Mouse (Mus musculus): ENCODE measurements around the gene Pdia2.

The Pdia2 gene

GRCm38 (mm10) chr17:26198892-26199291, at the start of gene Pdia2:
Pdia2 (minus strand) TSS chr17:26199087.
- DNase-seq (ENCODE audit: low read depth, low spot score): no peak

DNA sequence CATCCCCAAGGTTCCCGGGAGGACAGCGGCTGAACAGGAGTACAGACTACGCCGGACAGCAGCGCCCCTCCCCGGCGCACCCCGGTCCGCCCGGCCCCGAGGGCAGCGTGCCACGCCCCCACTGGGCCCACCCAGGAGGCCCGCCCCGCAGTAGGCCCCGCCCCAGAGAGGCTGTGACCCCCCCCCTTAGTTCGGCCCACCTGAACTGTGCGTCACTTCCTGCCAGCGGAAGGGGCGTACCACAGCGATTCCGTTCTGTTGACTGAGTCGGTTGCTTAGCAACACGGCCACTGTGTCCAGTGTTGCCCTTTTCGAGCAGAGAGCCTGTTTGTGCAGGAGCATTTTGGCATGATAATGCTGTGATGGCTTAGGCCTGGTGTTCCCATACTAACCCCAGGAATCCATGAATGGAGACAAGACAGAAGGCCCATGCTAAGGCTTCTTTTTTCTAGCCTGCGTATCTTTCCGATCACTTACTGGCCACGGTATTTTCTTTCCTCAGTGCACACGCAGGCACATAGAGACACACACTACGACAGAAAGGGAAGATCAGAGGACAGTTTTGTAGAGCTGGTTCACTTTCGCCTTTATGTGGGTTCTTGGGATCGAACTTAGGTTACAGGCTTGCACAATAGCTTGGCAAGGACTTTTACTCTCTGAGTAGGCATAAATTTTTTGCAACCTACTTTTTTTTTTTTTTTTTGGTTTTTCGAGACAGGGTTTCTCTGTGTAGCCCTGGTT, 45.4 kb upstream of the Pdia2 start, which contains the start of gene Fam234a:
Fam234a (minus strand) TSS at position 142 of the 741 bp plus-strand sequence.
- peak; percentile 95 for DNase-seq (ENCODE audit: low read depth, low spot score)

- DNase-seq (ENCODE audit: low read depth, low spot score): peak; percentile 92
Observed at GRCm38 (mm10) chr17:26243471-26244100, 44.7 kb upstream of the Pdia2 start.

DNA sequence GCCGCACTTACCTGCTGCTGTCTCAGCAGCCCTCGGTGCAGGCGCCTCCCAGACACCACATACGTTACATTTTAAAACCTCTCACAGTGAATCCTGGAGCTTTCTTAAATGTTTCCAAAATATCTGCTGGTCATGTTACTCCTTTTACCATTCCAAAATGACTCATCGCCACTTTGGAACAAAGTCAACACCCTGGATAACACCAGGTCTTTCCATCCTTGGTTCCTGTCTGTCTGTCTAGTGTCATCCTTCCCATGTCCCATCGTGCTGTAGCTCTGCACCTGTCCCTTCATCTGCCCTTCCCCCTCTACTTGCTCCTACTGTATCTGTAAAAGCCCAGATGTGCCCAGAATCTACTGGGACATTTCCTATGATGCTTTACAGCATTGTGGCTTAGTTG, 42.1 kb upstream of the Pdia2 start:
- no peak for DNase-seq (ENCODE audit: low read depth, low spot score)

DNA sequence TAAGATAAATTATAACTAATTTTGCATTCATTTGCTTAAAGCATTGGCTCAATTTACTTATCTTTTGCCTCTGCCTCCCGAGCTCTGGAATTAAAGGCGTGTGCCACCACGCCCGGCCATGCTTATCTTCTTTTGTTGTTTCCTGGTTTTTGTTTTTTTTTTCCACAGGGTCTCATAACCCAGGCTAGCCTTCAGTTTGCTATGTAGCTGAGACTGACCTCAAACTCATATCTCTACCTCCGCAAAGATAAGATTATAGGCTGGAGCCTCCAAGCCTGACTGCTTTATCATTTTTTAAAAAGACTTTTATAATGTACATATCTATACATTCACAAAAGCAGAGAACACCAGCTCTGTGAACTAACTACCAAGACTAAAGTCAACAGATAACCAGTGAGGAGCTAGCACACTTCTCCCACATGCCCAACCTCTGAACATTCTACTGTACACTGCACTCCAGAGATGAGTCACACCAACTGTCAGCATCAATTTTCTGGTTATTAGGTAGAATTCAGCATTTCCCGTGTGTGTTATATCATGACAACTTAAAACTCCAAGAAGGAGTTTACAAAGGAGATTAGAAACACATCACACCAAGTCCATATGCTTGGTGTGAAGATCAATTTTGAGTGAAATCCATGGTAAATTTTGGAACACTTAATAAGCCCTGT, 41.4 kb upstream of the Pdia2 start:
- DNase-seq (ENCODE audit: low read depth, low spot score): no peak

DNA sequence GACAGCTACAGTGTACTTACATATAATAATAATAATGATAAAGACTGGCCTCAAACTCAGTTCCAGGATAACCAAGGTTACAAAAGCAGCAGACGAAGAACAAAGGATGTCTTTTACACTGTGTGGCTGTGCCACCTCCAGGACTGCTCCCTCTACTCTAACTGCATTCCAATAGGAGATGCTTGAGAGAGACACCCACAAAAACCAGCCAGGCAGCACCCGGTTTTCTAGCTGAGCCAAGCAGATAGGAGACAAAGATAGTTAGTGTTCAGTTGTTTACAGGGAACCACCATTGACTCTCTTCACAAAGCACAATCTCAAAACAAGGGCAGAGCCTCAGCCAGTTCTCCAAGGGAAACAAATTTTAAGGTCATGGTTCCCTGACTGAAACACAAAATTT, 40.7 kb upstream of the Pdia2 start:
- no peak for DNase-seq (ENCODE audit: low read depth, low spot score)

DNA sequence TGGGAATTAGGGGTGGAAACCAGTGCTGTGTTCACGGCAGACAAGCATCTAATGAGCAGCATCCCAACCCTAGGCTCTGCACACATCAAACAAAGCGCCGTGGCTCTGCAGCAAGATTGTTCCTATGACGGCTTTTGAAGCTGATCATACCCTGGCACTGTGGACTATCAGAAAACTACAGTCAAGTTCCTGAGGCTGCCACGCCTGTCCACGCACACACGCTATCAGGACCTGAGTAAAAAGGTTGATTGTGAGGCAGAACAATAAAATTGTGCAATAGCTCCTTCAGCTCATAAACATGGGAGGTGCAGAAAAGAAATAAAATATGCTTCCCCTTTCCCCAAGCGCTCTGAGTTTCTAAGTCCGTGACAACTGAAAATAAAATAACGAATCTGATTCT, 38.8 kb upstream of the Pdia2 start:
- no peak for DNase-seq (ENCODE audit: low read depth, low spot score)

GRCm38 (mm10) chr17:26235077-26235815, 36.4 kb upstream of the Pdia2 start:
- no peak for DNase-seq (ENCODE audit: low read depth, low spot score)

DNA sequence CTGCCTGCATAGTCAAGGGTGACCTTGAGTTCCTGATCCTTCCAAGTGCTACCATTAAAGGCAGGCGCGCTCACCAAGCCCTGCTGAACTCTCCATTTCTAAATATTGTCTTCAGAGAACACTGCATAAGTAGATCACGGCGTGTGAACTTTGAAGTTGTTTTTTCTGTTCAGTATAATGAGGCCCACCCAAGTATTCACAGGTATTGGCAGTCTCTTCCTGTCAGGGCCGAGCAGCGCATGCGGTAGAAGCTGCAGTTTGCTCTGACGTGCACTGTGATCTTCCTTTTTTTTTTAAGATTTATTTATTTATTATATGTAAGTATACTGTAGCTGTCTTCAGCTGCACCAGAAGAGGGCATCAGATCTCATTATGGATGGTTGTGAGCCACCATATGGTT, 35.5 kb upstream of the Pdia2 start:
- no peak for DNase-seq (ENCODE audit: low read depth, low spot score)

GRCm38 (mm10) chr17:26232863-26233262, 34.0 kb upstream of the Pdia2 start:
- DNase-seq (ENCODE audit: low read depth, low spot score): peak; percentile 43

- DNase-seq (ENCODE audit: low read depth, low spot score): no peak
Observed at GRCm38 (mm10) chr17:26231156-26231555, 32.3 kb upstream of the Pdia2 start.

GRCm38 (mm10) chr17:26229776-26230175, 30.9 kb upstream of the Pdia2 start:
- DNase-seq (ENCODE audit: low read depth, low spot score): no peak

DNA sequence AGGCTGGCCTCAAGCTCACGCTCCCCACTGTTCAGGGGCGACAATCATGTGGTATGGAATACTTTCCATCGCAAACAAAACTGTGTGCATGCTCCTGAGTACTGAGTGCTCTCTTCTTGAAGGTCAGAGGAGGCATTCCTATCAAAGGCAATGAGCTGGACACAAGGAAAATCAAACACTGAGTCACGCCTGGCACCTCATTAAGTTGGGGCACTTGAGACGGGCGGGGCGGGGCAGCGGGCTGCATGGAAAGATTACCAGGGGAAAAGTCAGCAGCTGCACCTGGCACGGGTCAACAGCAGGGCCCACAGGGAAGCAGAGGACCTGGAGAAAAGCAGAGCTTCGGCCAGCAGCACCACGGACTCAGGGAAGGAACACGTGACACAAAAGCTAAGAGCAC, 26.3 kb upstream of the Pdia2 start:
- DNase-seq (ENCODE audit: low read depth, low spot score): no peak

DNA sequence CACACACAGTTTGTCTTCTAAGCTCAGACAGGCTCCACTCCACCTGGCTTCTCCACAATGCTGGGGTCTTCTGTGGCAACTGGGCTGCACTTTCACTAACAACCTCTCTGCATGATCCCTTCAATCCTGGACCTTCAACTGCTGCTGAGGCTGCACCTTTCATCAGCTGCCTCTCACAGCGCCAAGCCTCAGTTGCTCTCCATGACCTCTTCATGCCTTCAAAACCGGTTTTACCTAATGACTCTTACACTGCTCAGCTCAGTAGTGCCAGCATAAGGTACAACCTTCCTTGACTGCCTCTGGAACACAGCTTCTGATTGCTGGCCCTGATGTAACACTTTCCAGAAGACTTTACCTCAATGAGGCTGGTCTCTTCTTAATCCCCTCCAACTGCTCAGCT, 22.6 kb upstream of the Pdia2 start:
- DNase-seq (ENCODE audit: low read depth, low spot score): no peak

DNA sequence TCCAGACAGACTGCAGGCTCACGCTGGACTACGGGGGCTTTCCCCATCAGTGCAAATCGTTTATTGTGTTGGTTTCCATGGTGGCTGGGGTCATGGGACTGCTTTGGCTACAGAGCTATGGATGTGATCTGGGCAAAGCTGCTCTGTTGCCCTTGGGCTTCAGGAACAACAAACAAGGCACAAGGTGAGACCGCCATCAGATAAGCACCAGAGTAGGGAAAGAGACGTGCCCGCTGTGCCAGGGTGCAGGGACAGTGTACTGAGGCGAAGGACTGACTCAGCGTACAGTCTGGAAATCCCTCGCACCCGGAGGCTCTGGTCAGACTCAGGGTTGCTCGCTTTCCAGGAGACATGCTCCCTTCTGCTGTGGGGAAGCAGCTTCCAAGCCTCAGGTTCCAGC, 13.8 kb upstream of the Pdia2 start:
- DNase-seq (ENCODE audit: low read depth, low spot score): no peak

DNA sequence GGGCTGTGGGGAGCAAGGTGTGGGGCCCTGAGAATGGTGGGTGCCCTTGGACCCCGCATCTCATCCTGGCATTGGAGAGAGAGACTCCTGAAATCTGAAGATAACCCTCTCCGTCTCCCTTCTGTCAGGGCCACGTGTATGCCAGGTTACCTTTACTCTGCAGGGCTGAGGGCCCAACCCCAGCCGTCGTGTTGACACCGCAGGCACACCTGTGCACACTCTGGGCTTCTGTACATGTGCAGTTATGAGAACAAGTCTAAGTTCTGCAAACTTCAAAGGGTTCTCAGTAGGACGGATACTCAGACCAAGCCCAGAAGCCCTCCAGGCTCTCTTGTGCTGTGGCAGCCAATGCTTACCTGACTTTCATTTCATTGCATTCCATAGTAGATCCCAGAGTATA, 13.4 kb upstream of the Pdia2 start:
- DNase-seq (ENCODE audit: low read depth, low spot score): no peak

DNA sequence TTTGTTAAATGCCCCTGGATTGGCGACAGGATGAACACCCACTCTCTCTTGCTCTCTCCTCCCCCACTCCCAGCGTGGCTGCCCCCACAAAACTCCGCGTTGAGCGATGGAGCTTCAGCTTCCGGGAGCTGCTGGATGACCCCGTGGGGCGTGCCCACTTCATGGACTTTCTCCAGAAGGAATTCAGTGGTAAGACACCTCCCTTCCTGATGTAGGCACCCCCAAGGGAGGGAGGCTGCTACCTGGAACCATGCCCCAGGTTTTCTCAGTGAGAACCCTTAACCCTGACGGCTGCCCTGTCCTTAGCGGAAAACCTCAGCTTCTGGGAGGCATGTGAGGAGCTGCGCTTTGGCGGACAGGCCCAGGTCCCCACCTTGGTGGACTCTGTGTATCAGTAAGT, 8.8 kb upstream of the Pdia2 start, which contains the start of gene Arhgdig:
Arhgdig (minus strand) TSS at position 101 of the 400 bp plus-strand sequence.
- DNase-seq (ENCODE audit: low read depth, low spot score): no peak

- DNase-seq (ENCODE audit: low read depth, low spot score): no peak
Observed at GRCm38 (mm10) chr17:26206392-26206791, 7.5 kb upstream of the Pdia2 start.

GRCm38 (mm10) chr17:26204766-26205165, 5.9 kb upstream of the Pdia2 start:
- peak; percentile 31 for DNase-seq (ENCODE audit: low read depth, low spot score)

DNA sequence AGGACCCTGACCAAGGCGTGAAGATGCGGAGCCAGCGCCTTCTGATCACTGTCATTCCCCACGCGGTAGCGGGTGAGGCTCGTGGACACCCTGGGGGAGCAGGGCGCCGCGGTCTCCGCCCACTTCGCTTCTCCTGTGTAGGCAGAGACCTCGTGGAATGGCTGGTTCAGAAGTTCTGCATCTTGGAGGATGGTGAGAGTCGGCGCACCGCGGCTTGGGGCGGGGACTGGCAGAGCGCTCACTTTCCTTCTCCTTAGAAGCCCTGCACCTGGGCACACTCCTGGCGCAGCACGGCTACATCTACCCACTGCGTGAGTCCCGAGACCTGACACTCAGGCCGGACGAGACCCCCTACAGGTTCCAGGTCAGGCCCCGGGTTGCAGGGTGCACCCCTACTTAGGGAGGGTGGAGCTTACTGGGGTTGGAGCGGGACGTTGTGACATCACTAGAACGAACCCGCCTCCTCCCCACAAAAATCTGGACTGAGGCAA, 4.5 kb upstream of the Pdia2 start:
- peak; percentile 74 for DNase-seq (ENCODE audit: low read depth, low spot score)

GRCm38 (mm10) chr17:26202737-26203136, 3.9 kb upstream of the Pdia2 start, which contains the start of gene Rgs11:
Rgs11 (plus strand) TSS chr17:26202951.
- peak; percentile 68 for DNase-seq (ENCODE audit: low read depth, low spot score)

DNA sequence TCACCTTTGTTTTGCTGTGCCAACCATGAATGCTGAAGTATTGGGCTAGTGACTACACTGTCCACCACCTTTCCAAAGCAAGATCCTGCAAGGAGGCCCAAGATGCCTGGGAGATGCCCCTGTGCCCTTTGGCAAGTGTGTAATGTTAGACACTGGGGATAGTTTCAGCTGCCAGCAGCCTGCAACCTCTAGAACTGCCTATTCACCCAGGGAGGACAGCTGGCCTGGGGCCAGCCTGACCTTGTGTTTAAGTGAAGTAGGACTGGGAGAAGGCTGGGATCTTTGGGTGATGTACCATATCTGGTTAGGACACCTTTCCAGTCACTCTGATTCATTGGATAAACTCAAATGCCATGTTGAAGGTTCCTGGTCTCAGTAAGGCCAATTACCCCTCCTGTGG, 3.1 kb upstream of the Pdia2 start:
- no peak for DNase-seq (ENCODE audit: low read depth, low spot score)
